Mouse (Mus musculus) megakaryocyte, embryonic 14.5 days (primary cell): ENCODE results near the gene Slc2a12. TPM values are rescaled to one million over a fixed set of nuclear protein-coding genes. Genes with fewer than 3 reads are reported as not detected.

ENCODE experiments used
- H3K27me3 ChIP-seq: replicated peaks from 2 replicates; pipeline ENCODE3; 2012; ENCODE audit warnings: inconsistent platforms
- H3K36me3 ChIP-seq: replicated peaks from 2 replicates; pipeline ENCODE3; 2012; ENCODE audit warnings: low read length, inconsistent platforms, mixed read lengths
- H3K4me1 ChIP-seq: 2 replicates; pipeline ENCODE4 v1.6.1; 2012; ENCODE audit warnings: inconsistent platforms
- H3K4me3 ChIP-seq: replicated peaks from 2 replicates; pipeline ENCODE3; 2012; ENCODE audit warnings: moderate library complexity, mild to moderate bottlenecking, inconsistent platforms
- H3K9me3 ChIP-seq: 2 replicates; pipeline ENCODE4 v1.6.1; 2012; ENCODE audit warnings: inconsistent platforms
- FLI1 ChIP-seq: IDR thresholded peaks from 2 replicates; pipeline ENCODE4 v1.6.1; 2012; ENCODE audit warnings: low read length, inconsistent platforms, mixed read lengths
- GATA1 ChIP-seq: IDR thresholded peaks from 3 replicates; pipeline ENCODE4 v1.6.1; 2012; ENCODE audit warnings: mixed read lengths, low read length, inconsistent platforms, borderline replicate concordance
- polyA plus RNA-seq: library from polyadenylated mRNA; stranded (reverse); fragments of >175 nt; gene quantifications from 2 replicates; pipeline ENCODE4 v1.2.3, GENCODE M21; 2012; ENCODE audit warnings: low replicate concordance; ENCODE audit not compliant: insufficient read depth

Gene Slc2a12
- polyA plus RNA-seq, 1 experiment, result not detected

GRCm38 (mm10) chr10:22746334-22747322 is 101.8 kb downstream of the Slc2a12 start:
- no peaks in the 10 kb centered on the region for H3K9me3 ChIP-seq
- no peaks in the 10 kb centered on the region for H3K36me3 ChIP-seq
- H3K27me3 ChIP-seq, result peaks cover 6% of the 10 kb centered on the region
- no peak overlapping the region for H3K4me3 ChIP-seq
- peaks cover 14% of the 10 kb centered on the region for H3K4me1 ChIP-seq
- TF ChIP-seq FLI1 (no peak), GATA1 (no peak)

DNA sequence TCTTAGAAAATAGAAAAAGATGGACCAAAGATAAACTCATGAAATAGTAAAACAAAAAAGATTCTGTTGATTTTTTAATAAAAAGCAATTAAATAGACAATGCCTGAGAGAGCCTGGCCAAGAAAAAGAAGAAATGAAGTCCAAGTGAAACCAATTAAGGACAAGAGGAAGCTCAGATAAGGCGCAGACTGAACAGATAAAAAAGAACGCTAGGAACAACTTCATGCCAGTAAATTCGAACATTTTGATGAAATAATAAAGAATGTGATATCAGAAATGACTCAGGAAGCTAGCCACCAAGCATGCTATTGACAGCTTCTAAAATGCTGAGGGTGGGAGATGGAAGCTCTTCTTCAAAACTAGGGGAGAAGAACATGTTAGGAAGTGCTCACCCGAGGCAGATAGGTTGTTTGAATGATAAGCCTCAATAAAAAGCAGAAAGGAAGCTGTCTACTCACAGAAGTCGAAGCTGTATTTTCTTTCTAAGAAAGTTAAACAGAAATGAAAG is 106.4 kb downstream of the Slc2a12 start:
- Histone ChIP-seq H3K4me1 (peaks cover 6% of the 10 kb centered on the region; the same call in 1 of the 2 replicates), H3K27me3 (peaks cover 4% of the 10 kb centered on the region)
- TF ChIP-seq GATA1, result no peak

More for the DNA sequence above, 106.4 kb downstream of the Slc2a12 start:
- Histone ChIP-seq H3K4me3 (no peak overlapping the region), H3K9me3 (no peaks in the 10 kb centered on the region), H3K36me3 (no peaks in the 10 kb centered on the region)

Other genes with a start within 250 kb of the Slc2a12 start
- 26.5 and 32.7 TPM in 2 replicates for gene Tbpl1, start 86.9 kb downstream of the Slc2a12 start, polyA plus RNA-seq
- not detected in 2 replicates for gene Tcf21, start 175.2 kb downstream of the Slc2a12 start, polyA plus RNA-seq